Mouse (Mus musculus) layer of hippocampus, adult 18-20 months (tissue): ENCODE results near the gene Rgs3. TPM values are rescaled to one million over a fixed set of nuclear protein-coding genes. Genes with fewer than 3 reads are reported as not detected.
"Not testable (repeated sequence)": the region's sequence is repeated elsewhere in the genome, so short reads cannot be mapped to it uniquely, and the experiment has no call there.

ENCODE experiments used
- DNase-seq, 2 experiments: peaks; one replicate each; pipeline ENCODE4 v3.0.0; 2022; ENCODE audit warnings: low spot score in 2 of 2
- total RNA-seq, 2 experiments: library from RNA; stranded (reverse); gene quantifications; 2 replicates each; pipeline ENCODE4 v1.2.3; 2021

The Rgs3 gene
- total RNA-seq, 2 experiments from 2014 or later, result 20.6 to 22.2 TPM

- no peak for DNase-seq
Measured at GRCm38 (mm10) chr4:62544801-62545200, 14.8 kb upstream of the Rgs3 start.

GRCm38 (mm10) chr4:62551966-62552365, 7.7 kb upstream of the Rgs3 start:
- no peak for DNase-seq

GRCm38 (mm10) chr4:62557436-62557835, 2.2 kb upstream of the Rgs3 start:
- no peak for DNase-seq

- peak; percentile 49 to 89 for DNase-seq
Measured at GRCm38 (mm10) chr4:62560963-62561629, 1.4 kb downstream of the Rgs3 start.

GRCm38 (mm10) chr4:62561630-62562001, 2.0 kb downstream of the Rgs3 start:
- DNase-seq, result no peak

GRCm38 (mm10) chr4:62562006-62562405, 2.4 kb downstream of the Rgs3 start:
- no peak for DNase-seq

- DNase-seq, result no peak
Measured at GRCm38 (mm10) chr4:62566530-62566929, 6.9 kb downstream of the Rgs3 start.

- no peak for DNase-seq
Measured at GRCm38 (mm10) chr4:62567696-62568095, 8.0 kb downstream of the Rgs3 start.

- no peak for DNase-seq
Measured at GRCm38 (mm10) chr4:62568359-62568758, 8.7 kb downstream of the Rgs3 start.

- no peak for DNase-seq
Measured at GRCm38 (mm10) chr4:62569603-62570002, 10.0 kb downstream of the Rgs3 start.

GRCm38 (mm10) chr4:62570029-62570428, 10.4 kb downstream of the Rgs3 start:
- no peak for DNase-seq

- DNase-seq, result peak; percentile 68 to 89
Measured at GRCm38 (mm10) chr4:62582365-62583264, 23.0 kb downstream of the Rgs3 start.

- peak in 1 of 2 experiments; percentile 27 for DNase-seq
Measured at GRCm38 (mm10) chr4:62583265-62584092, 23.8 kb downstream of the Rgs3 start.

- DNase-seq, result no peak
Measured at GRCm38 (mm10) chr4:62587067-62587466, 27.4 kb downstream of the Rgs3 start.

- DNase-seq, result no peak
Measured at GRCm38 (mm10) chr4:62590878-62591277, 31.2 kb downstream of the Rgs3 start.

GRCm38 (mm10) chr4:62591326-62591725, 31.7 kb downstream of the Rgs3 start:
- no peak for DNase-seq

- not testable (repeated sequence) for DNase-seq
Measured at GRCm38 (mm10) chr4:62593546-62594240, 34.0 kb downstream of the Rgs3 start.

GRCm38 (mm10) chr4:62594442-62594841, 34.8 kb downstream of the Rgs3 start:
- DNase-seq, result no peak

- no peak for DNase-seq
Measured at GRCm38 (mm10) chr4:62596051-62596450, 36.4 kb downstream of the Rgs3 start.

- no peak for DNase-seq
Measured at GRCm38 (mm10) chr4:62600549-62600948, 40.9 kb downstream of the Rgs3 start.

GRCm38 (mm10) chr4:62603607-62604006, 44.0 kb downstream of the Rgs3 start:
- DNase-seq, result no peak
